Mouse (Mus musculus): ENCODE results near the gene Dpp10. TPM values are rescaled to one million over a fixed set of nuclear protein-coding genes. Genes with fewer than 3 reads are reported as not detected.

The Dpp10 gene
- polyA plus RNA-seq, 2 experiments: not detected

- DNase-seq (ENCODE audit: low read depth in 3 of 3, low spot score in 3 of 3): no peak
- no peak overlapping the region for H3K9ac ChIP-seq (replicated peaks)
- H3K4me3 ChIP-seq (ENCODE audit: insufficient read depth in 1 of 2, low read depth in 2 of 2, low read length in 2 of 2): no peak overlapping the region
- 2% methylated on average over 3 of the region's 3 CpGs for WGBS (ENCODE audit: insufficient replicate concordance)
- no peak for TF ChIP-seq EP300 (IDR thresholded peaks at IDR 0.05; ENCODE audit: low read depth)
- no peak; the same call in 1 of the 2 replicates for TF ChIP-seq CTCF (IDR thresholded peaks at IDR 0.05; ENCODE audit: low read depth)
- H3K36me3 ChIP-seq (replicated peaks; ENCODE audit: control insufficient read depth, insufficient read depth, low read depth): no peaks in the 10 kb centered on the region
- no peak for ATAC-seq (ENCODE audit: insufficient read depth)
- no peaks in the 10 kb centered on the region for H3K9me3 ChIP-seq (ENCODE audit: control insufficient read depth, low read length)
- no peak overlapping the region for H3K27ac ChIP-seq
- peaks cover 21% of the 10 kb centered on the region for H3K27me3 ChIP-seq (ENCODE audit: control insufficient read depth, insufficient read depth, low read length)
- H3K4me1 ChIP-seq (replicated peaks; ENCODE audit: control insufficient read depth in 2 of 2, insufficient read depth in 2 of 2, low read length in 1 of 2): no peaks in the 10 kb centered on the region
- no peak overlapping the region for H3K4me2 ChIP-seq (ENCODE audit: low read depth)
Observed at GRCm38 (mm10) chr1:124041559-124041958, 3.8 kb downstream of the Dpp10 start.

- Histone ChIP-seq H3K4me1 (replicated peaks; ENCODE audit: control insufficient read depth in 2 of 2, insufficient read depth in 2 of 2, low read length in 1 of 2) (no peaks in the 10 kb centered on the region), H3K4me3 (ENCODE audit: insufficient read depth in 1 of 2, low read depth in 2 of 2, low read length in 2 of 2) (no peak overlapping the region), H3K4me2 (ENCODE audit: low read depth) (no peak overlapping the region), H3K36me3 (replicated peaks; ENCODE audit: control insufficient read depth, insufficient read depth, low read depth) (no peaks in the 10 kb centered on the region), H3K27me3 (ENCODE audit: control insufficient read depth, insufficient read depth, low read length) (no peaks in the 10 kb centered on the region), H3K9ac (replicated peaks) (no peak overlapping the region), H3K9me3 (ENCODE audit: control insufficient read depth, low read length) (no peaks in the 10 kb centered on the region), H3K27ac (no peak overlapping the region)
- ATAC-seq (ENCODE audit: insufficient read depth): no peak
- WGBS (ENCODE audit: insufficient replicate concordance): 47% methylated on average over 4 of the region's 4 CpGs
- TF ChIP-seq CTCF (IDR thresholded peaks at IDR 0.05; ENCODE audit: low read depth) (no peak), EP300 (IDR thresholded peaks at IDR 0.05; ENCODE audit: low read depth) (no peak)
- DNase-seq (ENCODE audit: low read depth in 3 of 3, low spot score in 3 of 3): no peak
Observed at GRCm38 (mm10) chr1:124035306-124035990, 9.9 kb downstream of the Dpp10 start.

- no peak overlapping the region for H3K27ac ChIP-seq
- DNase-seq (ENCODE audit: low read depth in 3 of 3, low spot score in 3 of 3) (no peak), ATAC-seq (ENCODE audit: insufficient read depth) (no peak)
- H3K4me2 ChIP-seq (ENCODE audit: low read depth): no peak overlapping the region
- TF ChIP-seq CTCF (IDR thresholded peaks at IDR 0.05; ENCODE audit: low read depth) (no peak), EP300 (IDR thresholded peaks at IDR 0.05; ENCODE audit: low read depth) (no peak)
- WGBS (ENCODE audit: insufficient replicate concordance): 60% methylated on average over 6 of the region's 6 CpGs
- no peaks in the 10 kb centered on the region for H3K36me3 ChIP-seq (replicated peaks; ENCODE audit: control insufficient read depth, insufficient read depth, low read depth)
- H3K4me3 ChIP-seq (ENCODE audit: insufficient read depth in 1 of 2, low read depth in 2 of 2, low read length in 2 of 2): no peak overlapping the region
- H3K9ac ChIP-seq (replicated peaks): no peak overlapping the region
- no peaks in the 10 kb centered on the region for H3K27me3 ChIP-seq (ENCODE audit: control insufficient read depth, insufficient read depth, low read length)
- H3K9me3 ChIP-seq (ENCODE audit: control insufficient read depth, low read length): no peaks in the 10 kb centered on the region
- no peaks in the 10 kb centered on the region for H3K4me1 ChIP-seq (replicated peaks; ENCODE audit: control insufficient read depth in 2 of 2, insufficient read depth in 2 of 2, low read length in 1 of 2)
Observed at GRCm38 (mm10) chr1:124032677-124033076, 12.7 kb downstream of the Dpp10 start.

- Histone ChIP-seq H3K4me3 (ENCODE audit: insufficient read depth in 1 of 2, low read depth in 2 of 2, low read length in 2 of 2) (no peak overlapping the region), H3K4me1 (replicated peaks; ENCODE audit: control insufficient read depth in 2 of 2, insufficient read depth in 2 of 2, low read length in 1 of 2) (no peaks in the 10 kb centered on the region), H3K9ac (replicated peaks) (no peak overlapping the region), H3K27ac (no peak overlapping the region), H3K27me3 (ENCODE audit: control insufficient read depth, insufficient read depth, low read length) (no peaks in the 10 kb centered on the region), H3K4me2 (ENCODE audit: low read depth) (no peak overlapping the region), H3K36me3 (replicated peaks; ENCODE audit: control insufficient read depth, insufficient read depth, low read depth) (no peaks in the 10 kb centered on the region), H3K9me3 (ENCODE audit: control insufficient read depth, low read length) (no peaks in the 10 kb centered on the region)
- WGBS (ENCODE audit: insufficient replicate concordance): 47% methylated on average over 2 of the region's 2 CpGs
- DNase-seq (ENCODE audit: low read depth in 3 of 3, low spot score in 3 of 3) (no peak), ATAC-seq (ENCODE audit: insufficient read depth) (no peak)
- no peak for TF ChIP-seq EP300 (IDR thresholded peaks at IDR 0.05; ENCODE audit: low read depth)
- no peak for TF ChIP-seq CTCF (IDR thresholded peaks at IDR 0.05; ENCODE audit: low read depth)
Observed at GRCm38 (mm10) chr1:124031968-124032367, 13.4 kb downstream of the Dpp10 start.

DNA sequence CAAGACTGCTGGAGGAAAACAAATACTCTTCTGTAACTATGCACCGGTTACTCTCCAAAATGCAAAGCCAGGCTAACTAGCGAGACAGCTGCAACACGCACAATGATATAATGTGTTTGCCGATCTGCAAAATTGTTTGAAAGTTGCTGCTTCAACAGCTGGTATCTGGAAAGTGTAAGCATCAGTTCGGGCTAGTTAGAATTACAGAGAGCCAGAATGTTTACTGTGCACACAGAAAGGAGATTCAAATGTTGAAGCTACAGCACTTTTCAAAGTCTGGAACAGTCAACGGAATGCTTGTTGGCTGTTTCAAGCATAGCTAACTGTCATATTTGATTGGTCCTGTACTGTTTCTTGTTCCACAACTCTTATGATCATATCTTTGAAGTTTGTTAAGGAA lies 42.6 kb downstream of the Dpp10 start:
- H3K4me3 ChIP-seq (ENCODE audit: insufficient read depth in 1 of 2, low read depth in 2 of 2, low read length in 2 of 2): no peak overlapping the region
- no peaks in the 10 kb centered on the region for H3K9me3 ChIP-seq (ENCODE audit: control insufficient read depth, low read length)
- DNase-seq (ENCODE audit: low read depth in 3 of 3, low spot score in 3 of 3) (no peak), ATAC-seq (ENCODE audit: insufficient read depth) (no peak)
- no peak overlapping the region for H3K4me2 ChIP-seq (ENCODE audit: low read depth)
- no peaks in the 10 kb centered on the region for H3K27me3 ChIP-seq (ENCODE audit: control insufficient read depth, insufficient read depth, low read length)
- no peaks in the 10 kb centered on the region for H3K4me1 ChIP-seq (replicated peaks; ENCODE audit: control insufficient read depth in 2 of 2, insufficient read depth in 2 of 2, low read length in 1 of 2)
- no peak overlapping the region for H3K27ac ChIP-seq
- no peaks in the 10 kb centered on the region for H3K36me3 ChIP-seq (replicated peaks; ENCODE audit: control insufficient read depth, insufficient read depth, low read depth)
- 74% methylated on average over 6 of the region's 6 CpGs for WGBS (ENCODE audit: insufficient replicate concordance)
- H3K9ac ChIP-seq (replicated peaks): no peak overlapping the region
- TF ChIP-seq CTCF (IDR thresholded peaks at IDR 0.05; ENCODE audit: low read depth) (no peak), EP300 (IDR thresholded peaks at IDR 0.05; ENCODE audit: low read depth) (no peak)

Measured in liver, embryonic 14.5 days (tissue).